Mouse (Mus musculus) telencephalon, adult 2 months (tissue): Measurements from ENCODE around the gene H2afz.
"Not testable (repeated sequence)": the region's sequence is repeated elsewhere in the genome, so short reads cannot be mapped to it uniquely, and the experiment has no call there.

Experiments used
- DNase-seq: peaks from one replicate; pipeline ENCODE4 v3.0.0-alpha.2; 2011; ENCODE audit warnings: low read depth, low spot score

Gene H2afz

GRCm38 (mm10) chr3:137863330-137864123 lies 760 bp upstream of the H2afz start:
- DNase-seq, result peak; percentile 27

- DNase-seq, result peak; percentile 92
Observed at GRCm38 (mm10) chr3:137864988-137865982, 998 bp downstream of the H2afz start.

GRCm38 (mm10) chr3:137867133-137867436 lies 2.8 kb downstream of the H2afz start:
- no peak for DNase-seq

- no peak for DNase-seq
Observed at GRCm38 (mm10) chr3:137867437-137868093, 3.3 kb downstream of the H2afz start, which contains the start of gene Dnajb14. Gene Dnajb14, plus strand, starts transcription at chr3:137867675.

GRCm38 (mm10) chr3:137868094-137868913 lies 4.0 kb downstream of the H2afz start:
- no peak for DNase-seq

- DNase-seq, result no peak
Observed at GRCm38 (mm10) chr3:137869395-137869794, 5.1 kb downstream of the H2afz start.

- no peak for DNase-seq
Observed at GRCm38 (mm10) chr3:137879313-137879712, 15.0 kb downstream of the H2afz start.

- DNase-seq, result peak; percentile 36
Observed at GRCm38 (mm10) chr3:137880109-137880748, 15.9 kb downstream of the H2afz start.

- no peak for DNase-seq
Observed at GRCm38 (mm10) chr3:137881093-137881492, 16.8 kb downstream of the H2afz start.

- no peak for DNase-seq
Observed at GRCm38 (mm10) chr3:137887961-137888360, 23.7 kb downstream of the H2afz start.

- DNase-seq, result no peak
Observed at GRCm38 (mm10) chr3:137891089-137891488, 26.8 kb downstream of the H2afz start.

- DNase-seq, result no peak
Observed at GRCm38 (mm10) chr3:137892118-137892517, 27.8 kb downstream of the H2afz start.

- no peak for DNase-seq
Observed at GRCm38 (mm10) chr3:137893789-137894188, 29.5 kb downstream of the H2afz start.

GRCm38 (mm10) chr3:137895196-137895595 lies 30.9 kb downstream of the H2afz start:
- no peak for DNase-seq

- no peak for DNase-seq
Observed at GRCm38 (mm10) chr3:137896386-137896785, 32.1 kb downstream of the H2afz start.

GRCm38 (mm10) chr3:137896867-137897266 lies 32.6 kb downstream of the H2afz start:
- DNase-seq, result no peak

- DNase-seq, result no peak
Observed at GRCm38 (mm10) chr3:137897685-137898084, 33.4 kb downstream of the H2afz start.

- peak; percentile 33 for DNase-seq
Observed at GRCm38 (mm10) chr3:137900149-137900548, 35.9 kb downstream of the H2afz start.

GRCm38 (mm10) chr3:137913093-137913492 lies 48.8 kb downstream of the H2afz start:
- DNase-seq, result no peak

- DNase-seq, result not testable (repeated sequence)
Observed at GRCm38 (mm10) chr3:137914567-137914966, 50.3 kb downstream of the H2afz start.
